Mouse (Mus musculus) olfactory bulb, adult 2 months (tissue): Measurements from ENCODE around the gene Adgrl3.

Source experiments
- CTCF ChIP-seq: fragments of 200-500 bp; IDR thresholded peaks from 2 replicates; pipeline ENCODE4 v1.5.1; 2012; ENCODE audit warnings: low read depth, mild to moderate bottlenecking, low read length, moderate library complexity; ENCODE audit not compliant: insufficient read depth
- POLR2A ChIP-seq: fragments of 200-500 bp; IDR thresholded peaks from 2 replicates; pipeline ENCODE4 v1.6.1; 2012; ENCODE audit warnings: mild to moderate bottlenecking, low read depth, low read length, moderate library complexity; ENCODE audit not compliant: insufficient read depth

- TF ChIP-seq CTCF, result no peak
- no peak for TF ChIP-seq POLR2A
Observed at GRCm38 (mm10) chr5:81037091-81037490, 17.2 kb downstream of the Adgrl3 start.
